Mouse (Mus musculus) B cell, adult 2 months (primary cell): ENCODE measurements around the gene Chd3.
A peak's percentile ranks its signal among the peaks of the same experiment; 100 is the strongest.
"Not testable (repeated sequence)": the region's sequence is repeated elsewhere in the genome, so short reads cannot be mapped to it uniquely, and the experiment has no call there.

ENCODE experiments used
- DNase-seq, 2 experiments: peaks; one replicate each; pipeline ENCODE4 v3.0.0; 2022

Gene Chd3

GRCm38 (mm10) chr11:69321580-69321979 lies 47.6 kb downstream of the Chd3 start:
- no peak for DNase-seq

- not testable (repeated sequence) for DNase-seq
These were observed 51.2 kb downstream of the Chd3 start for GRCm38 (mm10) chr11:69318000-69318399.

GRCm38 (mm10) chr11:69316361-69316760 lies 52.8 kb downstream of the Chd3 start:
- DNase-seq, result no peak

- no peak for DNase-seq
These were observed 57.9 kb downstream of the Chd3 start for GRCm38 (mm10) chr11:69311266-69311665.

GRCm38 (mm10) chr11:69306039-69306438 lies 63.2 kb downstream of the Chd3 start:
- no peak for DNase-seq

- peak; percentile 72 to 73 for DNase-seq
These were observed 63.9 kb downstream of the Chd3 start for GRCm38 (mm10) chr11:69305291-69305690.

- DNase-seq, result no peak
These were observed 66.4 kb downstream of the Chd3 start for GRCm38 (mm10) chr11:69302817-69303216.

GRCm38 (mm10) chr11:69298231-69298630 lies 71.0 kb downstream of the Chd3 start:
- no peak for DNase-seq

GRCm38 (mm10) chr11:69297799-69298198 lies 71.4 kb downstream of the Chd3 start:
- no peak for DNase-seq

GRCm38 (mm10) chr11:69295286-69295685 lies 73.9 kb downstream of the Chd3 start:
- DNase-seq, result no peak
